ENCODE assay signal across 8 mouse cellular contexts in the genomic region with DNA sequence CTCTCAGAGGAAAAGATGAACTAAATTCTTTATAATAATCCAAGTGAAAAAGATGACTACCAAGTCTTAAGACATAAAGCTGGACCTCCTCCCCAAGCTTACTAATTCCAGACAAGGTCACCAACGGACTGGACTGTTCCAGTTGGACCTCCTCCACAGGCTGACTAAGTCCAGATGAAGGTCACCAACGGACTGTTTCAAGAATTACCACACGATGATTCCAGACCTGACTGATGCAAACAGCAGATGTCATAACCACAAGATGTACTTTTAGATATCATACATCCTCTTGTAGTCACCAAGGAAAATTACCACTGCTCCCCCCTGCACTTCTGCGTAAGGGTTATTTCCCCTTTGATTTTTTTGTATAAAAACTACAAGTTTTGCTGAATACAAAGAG.
A peak's percentile ranks its signal among the peaks of the same experiment; 100 is the strongest.
DNase-seq lines count a peak whose midpoint lies in the region; TF ChIP-seq lines count a peak whose summit lies in the region.
"Not testable (repeated sequence)": the region's sequence is repeated elsewhere in the genome, so short reads cannot be mapped to it uniquely, and the experiment has no call there.

No protein-coding gene starts in this region.

- H3K36me3 ChIP-seq in C2C12 (ENCODE audit: control insufficient read depth, insufficient read depth); myocyte (ENCODE audit: control insufficient read depth, insufficient read depth): not testable (repeated sequence)

- H3K4me2 ChIP-seq in myocyte (ENCODE audit: low read depth): peak overlapping the region; percentile 76

- DNase-seq in 3T3-L1 (ENCODE audit: low read depth, low spot score) (peak; percentile 98), NIH3T3 (ENCODE audit: low read depth) (peak; percentile 96)
- peak; percentile 25 to 80 for DNase-seq in adrenal gland, adult (ENCODE audit: inconsistent age in 2 of 2, low spot score in 1 of 2)
- peak; percentile 44 for DNase-seq in adrenal gland, adult 8-10 months
- DNase-seq in adrenal gland, postnatal 14 days: peak; percentile 53
- peak; percentile 26 to 60 for DNase-seq in adrenal gland, postnatal 36 days

- H3K79me2 ChIP-seq in C2C12 (ENCODE audit: control insufficient read depth, insufficient read depth); myocyte (ENCODE audit: control insufficient read depth, insufficient read depth): not testable (repeated sequence)

- not testable (repeated sequence) for H3ac ChIP-seq in C2C12 (ENCODE audit: control insufficient read depth, insufficient read length, low read depth); myocyte (ENCODE audit: control insufficient read depth, insufficient read length)

- TF ChIP-seq POLR2A in myocyte (IDR thresholded peaks at IDR 0.05; ENCODE audit: insufficient read length, low read depth): not testable (repeated sequence)

- H3K4me3 ChIP-seq in C2C12 (ENCODE audit: insufficient read depth, poor library complexity, severe bottlenecking); myocyte: not testable (repeated sequence)

- not testable (repeated sequence) for TF ChIP-seq CTCF in C2C12 (IDR thresholded peaks at IDR 0.05; ENCODE audit: control insufficient read depth, insufficient read depth, insufficient read length)

- H3K27me3 ChIP-seq in C2C12 (ENCODE audit: control insufficient read depth, insufficient read depth, insufficient read length); myocyte (ENCODE audit: control insufficient read depth, insufficient read depth, insufficient read length): not testable (repeated sequence)

- not testable (repeated sequence) for H3K79me3 ChIP-seq in C2C12 (ENCODE audit: low read depth)

TF ChIP-seq in C2C12, 6 proteins besides CTCF, POLR2A, EP300 and RAD21:
- TF ChIP-seq CEBPB (IDR thresholded peaks at IDR 0.05; ENCODE audit: low read depth) (peak; percentile 19), MYOD1 (IDR thresholded peaks at IDR 0.05; ENCODE audit: control insufficient read depth, insufficient read length, low read depth) (peak; percentile 71)
TF ChIP-seq in C2C12: peak in this region for 2; not testable (repeated sequence) for 4.

TF ChIP-seq in myocyte, 11 proteins besides CTCF, POLR2A, EP300 and RAD21:
- peak in 1 of 3 experiments; percentile 11 for TF ChIP-seq MYOD1 (IDR thresholded peaks at IDR 0.05; ENCODE audit: control insufficient read depth in 1 of 3, insufficient read length in 2 of 3, low read depth in 2 of 3)
- TF ChIP-seq TCF12 (IDR thresholded peaks at IDR 0.05; ENCODE audit: insufficient read depth, poor library complexity, severe bottlenecking): peak; percentile 19
- peak; percentile 76 for TF ChIP-seq CEBPB (IDR thresholded peaks at IDR 0.05; ENCODE audit: insufficient read depth, poor library complexity, severe bottlenecking)

Comparison
In these comparisons a context has a peak if more than half of its experiments do, and no peak if none do; other contexts are left out.
1. DNase-seq: peak in every context shown above with its lines; median percentile 98 in 3T3-L1; 96 in NIH3T3; 53 in adrenal gland, postnatal 14 days; 52 in adrenal gland, adult; 44 in adrenal gland, adult 8-10 months; 43 in adrenal gland, postnatal 36 days.